In the genomic region with DNA sequence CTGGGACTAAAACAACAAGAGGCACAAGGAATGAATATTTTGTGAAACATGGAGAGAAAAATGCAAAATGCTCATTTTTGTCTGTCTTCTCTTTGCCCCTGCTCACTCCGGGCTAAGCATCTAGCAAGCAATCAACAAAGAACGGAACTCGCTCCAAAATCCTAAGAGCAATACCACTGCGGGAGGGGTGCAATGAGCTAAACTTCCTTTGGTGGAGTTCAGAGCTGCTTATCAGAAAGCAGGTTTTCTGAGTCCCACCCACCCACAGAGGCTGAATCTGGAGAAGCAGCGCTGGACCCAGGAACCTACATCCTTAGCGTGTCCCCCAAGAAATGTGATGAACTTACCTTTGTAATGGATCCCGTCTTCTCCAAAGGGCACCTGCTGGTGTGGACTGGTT, we compare ENCODE assay signal across 21 mouse cellular contexts.
DNase-seq lines count a peak whose midpoint lies in the region; ATAC-seq and TF ChIP-seq lines count a peak whose summit lies in the region.
"Had no signal": no experiment of that assay in that cellular context is flagged by ENCODE, and none has a peak within 500 bp of the region (broad histone marks: within the 10 kb centered on the region; RNA-seq: fewer than 3 reads in every experiment).

No protein-coding gene starts in this region.

- H3K4me1 ChIP-seq in heart, embryonic 12.5 days (replicated peaks): peaks cover 25% of the 10 kb centered on the region
- peaks cover 9% of the 10 kb centered on the region; the same call in 1 of the 2 replicates for H3K4me1 ChIP-seq in lung, postnatal 0 days (ENCODE audit: insufficient read depth, low read depth, low read length)
- peaks cover 14% of the 10 kb centered on the region for H3K4me1 ChIP-seq in lung, adult 2 months (ENCODE audit: control insufficient read depth, insufficient read depth, low read length)
- H3K4me1 ChIP-seq in forebrain, embryonic 11.5 days (replicated peaks; ENCODE audit: control insufficient read depth, insufficient read depth, low read length): no peaks in the 10 kb centered on the region
- H3K4me1 ChIP-seq: forebrain, embryonic 15.5 days; hindbrain, embryonic 13.5 days; neural tube, embryonic 13.5 days had no signal

- H3K4me2 ChIP-seq in heart, embryonic 12.5 days: no peak overlapping the region
- H3K4me2 ChIP-seq in lung, postnatal 0 days (replicated peaks; ENCODE audit: low read depth, low read length): no peak overlapping the region
- no peak overlapping the region for H3K4me2 ChIP-seq in forebrain, embryonic 11.5 days (ENCODE audit: low read depth, low read length, severe bottlenecking)
- H3K4me2 ChIP-seq: embryonic facial prominence, embryonic 15.5 days; forebrain, embryonic 15.5 days; hindbrain, embryonic 13.5 days; neural tube, embryonic 13.5 days had no signal

- no peak for TF ChIP-seq EP300 in lung, postnatal 0 days (IDR thresholded peaks at IDR 0.05)

- ATAC-seq in heart, embryonic 12.5 days (ENCODE audit: insufficient number of reproducible peaks, low FRiP score): 0 out of 2 replicates have a peak, but pooled peaks have one; percentile 16
- no peak for ATAC-seq in lung, postnatal 0 days
- no peak for ATAC-seq in forebrain, embryonic 11.5 days (replicated peaks; ENCODE audit: low FRiP score)
- ATAC-seq: forebrain, embryonic 15.5 days had no signal

- WGBS in heart, embryonic 12.5 days: 52% methylated on average over 7 of the region's 7 CpGs
- WGBS in lung, postnatal 0 days: 46% methylated on average over 7 of the region's 7 CpGs
- WGBS in lung, adult 2 months: 39% methylated on average over 7 of the region's 7 CpGs
- WGBS in forebrain, embryonic 11.5 days: 81% methylated on average over 7 of the region's 7 CpGs

- H3K9me3 ChIP-seq in heart, embryonic 12.5 days (replicated peaks): no peaks in the 10 kb centered on the region
- H3K9me3 ChIP-seq in lung, postnatal 0 days (ENCODE audit: low read length): no peaks in the 10 kb centered on the region
- H3K9me3 ChIP-seq in forebrain, embryonic 11.5 days (ENCODE audit: control insufficient read depth, low read length): no peaks in the 10 kb centered on the region
- H3K9me3 ChIP-seq: embryonic facial prominence, embryonic 15.5 days; forebrain, embryonic 15.5 days; hindbrain, embryonic 13.5 days; neural tube, embryonic 13.5 days had no signal

- no peak for DNase-seq in heart, adult 8-10 months (ENCODE audit: low spot score)
- DNase-seq in lung, postnatal 0 days (ENCODE audit: low spot score): peak; percentile 41
- no peak for DNase-seq in lung, adult 2 months
- DNase-seq in lung, postnatal 10 days: peak; percentile 24
- DNase-seq in forebrain, embryonic 11.5 days (ENCODE audit: low spot score): no peak
- DNase-seq in gastrocnemius, adult 8-10 months (ENCODE audit: low spot score in 2 of 2): no peak
- DNase-seq: adrenal gland, adult 2 months; cerebellum, adult 18-20 months; cerebellum, postnatal 14 days; gastrocnemius, postnatal 36 days; heart, postnatal 36 days; kidney, adult 9 months; kidney, postnatal 36 days; layer of hippocampus, postnatal 36 days; thymus, adult 2 months; thymus, postnatal 4 days had no signal

- TF ChIP-seq POLR2A in lung, adult 2 months (IDR thresholded peaks at IDR 0.05; ENCODE audit: borderline replicate concordance, extremely low read depth, low read depth, low read length): no peak

- no peak overlapping the region for H3K4me3 ChIP-seq in heart, embryonic 12.5 days
- no peak overlapping the region for H3K4me3 ChIP-seq in lung, postnatal 0 days (ENCODE audit: low read depth, low read length)
- no peak overlapping the region for H3K4me3 ChIP-seq in lung, adult 2 months (replicated peaks; ENCODE audit: extremely low read depth, low read depth, low read length)
- H3K4me3 ChIP-seq in forebrain, embryonic 11.5 days (ENCODE audit: low read depth, low read length): no peak overlapping the region
- H3K4me3 ChIP-seq: embryonic facial prominence, embryonic 15.5 days; forebrain, embryonic 15.5 days; hindbrain, embryonic 13.5 days; neural tube, embryonic 13.5 days had no signal

- no peaks in the 10 kb centered on the region for H3K36me3 ChIP-seq in heart, embryonic 12.5 days
- no peaks in the 10 kb centered on the region for H3K36me3 ChIP-seq in lung, postnatal 0 days (ENCODE audit: insufficient read depth, low read length)
- H3K36me3 ChIP-seq in forebrain, embryonic 11.5 days (ENCODE audit: control insufficient read depth, insufficient read depth, low read length): no peaks in the 10 kb centered on the region
- H3K36me3 ChIP-seq: embryonic facial prominence, embryonic 15.5 days; forebrain, embryonic 15.5 days; hindbrain, embryonic 13.5 days; neural tube, embryonic 13.5 days had no signal

- TF ChIP-seq CTCF in lung, postnatal 0 days (IDR thresholded peaks at IDR 0.05): no peak
- no peak for TF ChIP-seq CTCF in lung, adult 2 months (IDR thresholded peaks at IDR 0.05; ENCODE audit: insufficient read depth, low read length)

- no peak overlapping the region for H3K9ac ChIP-seq in heart, embryonic 12.5 days
- no peak overlapping the region for H3K9ac ChIP-seq in lung, postnatal 0 days (replicated peaks; ENCODE audit: low read depth)
- no peak overlapping the region for H3K9ac ChIP-seq in forebrain, embryonic 11.5 days (ENCODE audit: low read length)
- H3K9ac ChIP-seq: embryonic facial prominence, embryonic 15.5 days; forebrain, embryonic 15.5 days; hindbrain, embryonic 13.5 days; neural tube, embryonic 13.5 days had no signal

- no peak overlapping the region for H3K27ac ChIP-seq in heart, embryonic 12.5 days (ENCODE audit: poor library complexity, severe bottlenecking)
- peak overlapping the region; percentile 64 for H3K27ac ChIP-seq in lung, postnatal 0 days (ENCODE audit: low read length)
- H3K27ac ChIP-seq in forebrain, embryonic 11.5 days (ENCODE audit: low read depth, low read length): no peak overlapping the region
- H3K27ac ChIP-seq: embryonic facial prominence, embryonic 15.5 days; forebrain, embryonic 15.5 days; hindbrain, embryonic 13.5 days; neural tube, embryonic 13.5 days had no signal

- no peaks in the 10 kb centered on the region for H3K27me3 ChIP-seq in heart, embryonic 12.5 days (replicated peaks)
- H3K27me3 ChIP-seq in lung, postnatal 0 days (replicated peaks; ENCODE audit: insufficient read depth, low read length): no peaks in the 10 kb centered on the region
- no peaks in the 10 kb centered on the region for H3K27me3 ChIP-seq in forebrain, embryonic 11.5 days (ENCODE audit: control insufficient read depth, insufficient read depth, low read length)
- H3K27me3 ChIP-seq: embryonic facial prominence, embryonic 15.5 days; forebrain, embryonic 15.5 days; hindbrain, embryonic 13.5 days; neural tube, embryonic 13.5 days had no signal

Comparison
In these comparisons a context has a peak if more than half of its experiments do, and no peak if none do; other contexts are left out.
1. DNase-seq: peak in lung, postnatal 0 days (single experiment) and lung, postnatal 10 days (single experiment); none in heart, adult 8-10 months (single experiment), lung, adult 2 months (single experiment), forebrain, embryonic 11.5 days (single experiment) and gastrocnemius, adult 8-10 months (0 of 2).